Mouse (Mus musculus) CH12.LX (cell line): ENCODE results near the gene Fgf14.

Source experiments
- E2F4 ChIP-seq: IDR thresholded peaks from 2 replicates; pipeline ENCODE4 v1.6.1; 2011; ENCODE audit warnings: low read depth, low read length, improper control_type of control experiment; ENCODE audit not compliant: insufficient replicate concordance
- USF2 ChIP-seq: conservative IDR thresholded peaks from 2 replicates; pipeline ENCODE4 v1.6.1; 2011; ENCODE audit warnings: low read depth, low read length, improper control_type of control experiment
- ZC3H11A ChIP-seq: IDR thresholded peaks from 2 replicates; pipeline ENCODE4 v1.6.1; 2012; ENCODE audit warnings: low read depth, mild to moderate bottlenecking, inconsistent platforms, low read length, improper control_type of control experiment

GRCm38 (mm10) chr14:124676506-124677177, at the start of gene Fgf14:
- TF ChIP-seq ZC3H11A (no peak), USF2 (no peak), E2F4 (no peak)
